Mouse (Mus musculus) embryonic facial prominence, embryonic 14.5 days (tissue): ENCODE results near the gene Lrfn3. TPM values are rescaled to one million over a fixed set of nuclear protein-coding genes. Genes with fewer than 3 reads are reported as not detected.

Source experiments
- ATAC-seq: fragments of 200-750 bp; cut with Nextera tagmentation; 2 replicates; pipeline ENCODE4 v1.8.0; 2017; ENCODE audit warnings: low read depth, moderate number of reproducible peaks, moderate TSS enrichment
- DNase-seq: peaks from one replicate; pipeline ENCODE4 v3.0.0-alpha.2; 2015; ENCODE audit warnings: low spot score
- H3K27ac ChIP-seq: fragments of 300-500 bp; sonication (generic); replicated peaks from 2 replicates; pipeline ENCODE4 v1.5.1; 2014; ENCODE audit warnings: low read depth, mild to moderate bottlenecking, low read length, moderate library complexity
- H3K27me3 ChIP-seq: fragments of 300-500 bp; sonication (generic); replicated peaks from 2 replicates; pipeline ENCODE4 v1.6.1; 2014; ENCODE audit warnings: low read length; ENCODE audit not compliant: control insufficient read depth, insufficient read depth
- H3K36me3 ChIP-seq: fragments of 300-500 bp; sonication (generic); 2 replicates; pipeline ENCODE4 v1.6.1; 2014; ENCODE audit warnings: low read length, mixed read lengths; ENCODE audit not compliant: control insufficient read depth, insufficient read depth
- H3K4me1 ChIP-seq: fragments of 300-500 bp; sonication (generic); 2 replicates; pipeline ENCODE4 v1.6.1; 2014; ENCODE audit warnings: antibody characterized with exemption, low read length; ENCODE audit not compliant: control insufficient read depth, insufficient read depth
- H3K4me2 ChIP-seq: fragments of 300-500 bp; sonication (generic); 2 replicates; pipeline ENCODE4 v1.6.1; 2014; ENCODE audit warnings: low read depth, mild to moderate bottlenecking, low read length, moderate library complexity, mixed read lengths
- H3K4me3 ChIP-seq: fragments of 300-500 bp; sonication (generic); 2 replicates; pipeline ENCODE4 v1.5.1; 2014; ENCODE audit warnings: low read depth, mild to moderate bottlenecking, low read length
- H3K9ac ChIP-seq: fragments of 300-500 bp; sonication (generic); 2 replicates; pipeline ENCODE4 v1.6.1; 2014; ENCODE audit warnings: low read depth, mild to moderate bottlenecking, low read length, moderate library complexity, mixed read lengths
- H3K9me3 ChIP-seq: fragments of 300-500 bp; sonication (generic); 2 replicates; pipeline ENCODE4 v1.6.1; 2016; ENCODE audit warnings: low read length; ENCODE audit not compliant: control insufficient read depth
- WGBS: fragments of 180-500 bp; shearing (Covaris S2); extraction: QIAGEN DNeasy Blood & Tissue Kit; methylation state at CpG from one replicate; pipeline ENCODE4 v1.1.7; 2014; 5-methylcytosine and 5-hydroxymethylcytosine counted together
- polyA plus RNA-seq: library from polyadenylated mRNA; unstranded; fragments of >200 nt; fragmentation: Nextera tagmentation; extraction: Ambion mirVana; gene quantifications from 2 replicates; pipeline ENCODE4 v1.2.1, GENCODE M21; 2014

The Lrfn3 gene
- polyA plus RNA-seq, 1 experiment from 2014 or later, result 4.2 TPM

- Histone ChIP-seq H3K36me3 (no peaks in the 10 kb centered on the region), H3K4me2 (no peak overlapping the region), H3K4me1 (peaks cover 8% of the 10 kb centered on the region; the same call in 1 of the 2 replicates), H3K27me3 (peaks cover 6% of the 10 kb centered on the region), H3K9ac (no peak overlapping the region), H3K27ac (no peak overlapping the region), H3K9me3 (no peaks in the 10 kb centered on the region), H3K4me3 (no peak overlapping the region)
- 65% methylated on average over 5 of the region's 5 CpGs for WGBS
- DNase-seq, result no peak
- ATAC-seq, result no peak
These were observed 28.0 kb downstream of the Lrfn3 start for GRCm38 (mm10) chr7:30334563-30334962.

GRCm38 (mm10) chr7:30333436-30333835 is 29.1 kb downstream of the Lrfn3 start:
- DNase-seq, result peak; percentile 92

GRCm38 (mm10) chr7:30332622-30333259 is 29.8 kb downstream of the Lrfn3 start:
- Histone ChIP-seq H3K9me3 (no peaks in the 10 kb centered on the region), H3K36me3 (no peaks in the 10 kb centered on the region), H3K9ac (no peak overlapping the region), H3K4me2 (no peak overlapping the region), H3K4me3 (no peak overlapping the region), H3K27me3 (peaks cover 6% of the 10 kb centered on the region), H3K4me1 (peaks cover 8% of the 10 kb centered on the region; the same call in 1 of the 2 replicates), H3K27ac (no peak overlapping the region)
- ATAC-seq (no peak), DNase-seq (no peak)
- WGBS, result 63% methylated on average over 18 of the region's 18 CpGs

More at GRCm38 (mm10) chr7:30333436-30333835, 29.1 kb downstream of the Lrfn3 start:
- H3K4me2 ChIP-seq, result no peak overlapping the region
- no peaks in the 10 kb centered on the region for H3K9me3 ChIP-seq
- no peak overlapping the region for H3K4me3 ChIP-seq
- no peaks in the 10 kb centered on the region for H3K36me3 ChIP-seq
- peaks cover 8% of the 10 kb centered on the region; the same call in 1 of the 2 replicates for H3K4me1 ChIP-seq
- H3K27ac ChIP-seq, result no peak overlapping the region; the same call in 1 of the 2 replicates
- peak; percentile 55 for ATAC-seq
- 17% methylated on average over 4 of the region's 4 CpGs for WGBS
- peaks cover 6% of the 10 kb centered on the region for H3K27me3 ChIP-seq
- 0 out of 2 replicates have a peak overlapping the region, but pooled peaks have one; percentile 19 for H3K9ac ChIP-seq

- DNase-seq (peak; percentile 94), ATAC-seq (peak; percentile 84)
- Histone ChIP-seq H3K9ac (no peak overlapping the region), H3K4me3 (peak overlapping the region; percentile 8; the same call in 1 of the 2 replicates), H3K4me1 (peaks cover 8% of the 10 kb centered on the region; the same call in 1 of the 2 replicates), H3K27ac (no peak overlapping the region), H3K27me3 (peaks cover 6% of the 10 kb centered on the region), H3K36me3 (no peaks in the 10 kb centered on the region), H3K4me2 (peak overlapping the region; percentile 26; the same call in 1 of the 2 replicates), H3K9me3 (no peaks in the 10 kb centered on the region)
- 8% methylated on average over 13 of the region's 13 CpGs for WGBS
These were observed 30.7 kb downstream of the Lrfn3 start for GRCm38 (mm10) chr7:30331887-30332286.

DNA sequence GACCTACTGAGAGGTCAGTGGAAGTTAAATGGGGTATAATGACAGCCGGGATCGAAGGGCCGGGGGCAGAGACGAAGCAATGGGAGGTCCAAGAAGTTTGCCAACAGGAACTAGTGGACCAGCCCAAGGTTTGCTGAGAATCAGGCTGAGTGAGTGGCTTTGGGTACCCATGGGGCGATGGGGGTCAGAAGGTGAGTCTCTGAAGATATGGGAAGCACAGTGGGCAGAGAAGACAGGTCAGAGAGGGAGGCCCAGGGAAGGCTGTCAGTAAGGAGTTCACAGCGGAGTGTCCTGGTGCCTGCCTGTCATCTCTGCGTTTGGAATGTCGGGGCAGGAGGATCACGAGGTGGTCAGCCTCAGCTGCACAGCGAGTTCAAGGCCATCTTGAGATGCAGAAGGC is 34.2 kb downstream of the Lrfn3 start:
- WGBS, result 47% methylated on average over 10 of the region's 10 CpGs

GRCm38 (mm10) chr7:30327140-30327539 is 35.4 kb downstream of the Lrfn3 start:
- H3K27ac ChIP-seq, result no peak overlapping the region
- WGBS, result 54% methylated on average over 15 of the region's 15 CpGs
- no peak for ATAC-seq

More for the DNA sequence above, 34.2 kb downstream of the Lrfn3 start:
- Histone ChIP-seq H3K4me2 (no peak overlapping the region), H3K9ac (no peak overlapping the region), H3K27me3 (no peaks in the 10 kb centered on the region), H3K4me3 (no peak overlapping the region), H3K36me3 (no peaks in the 10 kb centered on the region), H3K4me1 (peaks cover 1% of the 10 kb centered on the region; the same call in 1 of the 2 replicates), H3K27ac (no peak overlapping the region), H3K9me3 (no peaks in the 10 kb centered on the region)
- ATAC-seq (no peak), DNase-seq (no peak)

GRCm38 (mm10) chr7:30326427-30326826 is 36.1 kb downstream of the Lrfn3 start:
- H3K36me3 ChIP-seq, result no peaks in the 10 kb centered on the region
- no peak overlapping the region for H3K4me2 ChIP-seq
- H3K9me3 ChIP-seq, result no peaks in the 10 kb centered on the region
- H3K27ac ChIP-seq, result no peak overlapping the region
- DNase-seq (no peak), ATAC-seq (no peak)
- H3K4me1 ChIP-seq, result 0 out of 2 replicates have a peak, but pooled peaks cover under 1% of the 10 kb centered on the region
- H3K9ac ChIP-seq, result no peak overlapping the region
- no peak overlapping the region for H3K4me3 ChIP-seq
- no peaks in the 10 kb centered on the region for H3K27me3 ChIP-seq

More at GRCm38 (mm10) chr7:30327140-30327539, 35.4 kb downstream of the Lrfn3 start:
- Histone ChIP-seq H3K27me3 (no peaks in the 10 kb centered on the region), H3K4me1 (no peaks in the 10 kb centered on the region), H3K9ac (0 out of 2 replicates have a peak overlapping the region, but pooled peaks have one; percentile 11), H3K9me3 (no peaks in the 10 kb centered on the region), H3K4me2 (no peak overlapping the region), H3K4me3 (no peak overlapping the region), H3K36me3 (no peaks in the 10 kb centered on the region)
- peak; percentile 57 for DNase-seq

DNA sequence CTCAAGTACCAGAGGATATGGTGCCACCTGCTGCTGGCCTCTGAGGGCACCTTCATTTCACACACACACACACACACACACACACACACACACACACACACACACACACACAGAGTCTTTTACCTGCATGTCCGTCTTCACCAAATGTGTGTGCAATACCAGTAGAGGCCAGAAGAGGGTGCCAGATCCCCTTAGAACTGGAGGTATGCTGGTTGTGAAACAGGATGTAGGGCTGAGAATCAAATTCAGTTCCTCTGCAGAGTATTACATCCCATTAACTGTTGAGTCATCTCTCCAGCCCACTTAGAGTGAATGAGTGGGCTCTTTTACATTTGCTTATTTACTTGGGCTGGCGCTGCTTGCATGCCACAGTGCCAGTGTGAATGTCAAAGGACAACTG is 37.2 kb downstream of the Lrfn3 start:
- peaks cover 8% of the 10 kb centered on the region; the same call in 1 of the 2 replicates for H3K4me1 ChIP-seq
- no peak overlapping the region for H3K9ac ChIP-seq
- H3K4me2 ChIP-seq, result no peak overlapping the region
- 43% methylated on average over 2 of the region's 2 CpGs for WGBS
- no peak overlapping the region for H3K4me3 ChIP-seq
- DNase-seq, result no peak
- no peak overlapping the region for H3K27ac ChIP-seq
- H3K36me3 ChIP-seq, result no peaks in the 10 kb centered on the region
- H3K27me3 ChIP-seq, result no peaks in the 10 kb centered on the region
- H3K9me3 ChIP-seq, result no peaks in the 10 kb centered on the region
- ATAC-seq, result no peak
